Mouse (Mus musculus) CH12.LX (cell line): ENCODE measurements around the gene Adora2a. TPM values are rescaled to one million over a fixed set of nuclear protein-coding genes. Genes with fewer than 3 reads are reported as not detected.
"Not testable (repeated sequence)": the region's sequence is repeated elsewhere in the genome, so short reads cannot be mapped to it uniquely, and the experiment has no call there.

Source experiments
- DNase-seq: peaks from one replicate; pipeline ENCODE4 v3.0.0-alpha.2; 2013; ENCODE audit errors: extremely low read depth
- H3K27ac ChIP-seq: 2 replicates; pipeline ENCODE4 v1.5.1; 2012; ENCODE audit warnings: low read depth, mild to moderate bottlenecking, control low read depth, moderate library complexity; ENCODE audit not compliant: insufficient read depth
- H3K27me3 ChIP-seq: replicated peaks from 2 replicates; pipeline ENCODE3; 2012; ENCODE audit warnings: inconsistent platforms
- H3K36me3 ChIP-seq, 2 experiments: replicated peaks in 1 of 2; 2 replicates each; pipeline versions ENCODE3 to v1.6.1; 2012; ENCODE audit warnings: inconsistent platforms in 1 of 2, low read length in 1 of 2, mild to moderate bottlenecking in 1 of 2, mixed read lengths in 1 of 2, moderate library complexity in 1 of 2; ENCODE audit not compliant: control insufficient read depth in 1 of 2, insufficient read depth in 1 of 2
- H3K4me1 ChIP-seq, 2 experiments: 2 replicates each; pipeline ENCODE4 v1.6.1; 2012; ENCODE audit warnings: inconsistent platforms in 1 of 2, moderate library complexity in 1 of 2; ENCODE audit not compliant: insufficient read depth in 2 of 2, control insufficient read depth in 1 of 2
- H3K4me2 ChIP-seq: 2 replicates; pipeline ENCODE4 v1.6.1; 2012; ENCODE audit warnings: low read depth, mild to moderate bottlenecking, control low read depth; ENCODE audit not compliant: poor library complexity, insufficient read depth, severe bottlenecking
- H3K4me3 ChIP-seq, 3 experiments: fragments of 150-350 bp in 1 of 3; sonication (generic) in 1 of 3; replicated peaks in 1 of 3; 2 replicates each; pipeline versions ENCODE3 to v1.5.1; 2011 to 2012; ENCODE audit warnings: low read depth in 2 of 3, low read length in 2 of 3, mild to moderate bottlenecking in 2 of 3, moderate library complexity in 2 of 3, control low read depth in 1 of 3, improper control_type of control experiment in 1 of 3, inconsistent platforms in 1 of 3, mixed read lengths in 1 of 3; ENCODE audit not compliant: poor library complexity in 1 of 3
- H3K79me2 ChIP-seq: replicated peaks from 2 replicates; pipeline ENCODE4 v1.6.1; 2012; ENCODE audit warnings: mild to moderate bottlenecking, moderate library complexity; ENCODE audit not compliant: control insufficient read depth, poor library complexity, insufficient read depth, severe bottlenecking; ENCODE audit errors: extremely low read depth
- H3K9ac ChIP-seq: 2 replicates; pipeline ENCODE4 v1.6.1; 2012; ENCODE audit warnings: low read depth, mild to moderate bottlenecking, control low read depth, moderate library complexity; ENCODE audit not compliant: insufficient read depth
- H3K9me3 ChIP-seq: replicated peaks from 2 replicates; pipeline ENCODE3; 2012; ENCODE audit warnings: low read length, inconsistent platforms, mixed read lengths
- BHLHE40 ChIP-seq: IDR thresholded peaks from 2 replicates; pipeline ENCODE4 v1.6.1; 2011; ENCODE audit warnings: mild to moderate bottlenecking, low read depth, low read length, improper control_type of control experiment
- CHD2 ChIP-seq: IDR thresholded peaks from 2 replicates; pipeline ENCODE4 v1.6.1; 2011; ENCODE audit warnings: low read length, improper control_type of control experiment
- ELF1 ChIP-seq: IDR thresholded peaks from 2 replicates; pipeline ENCODE4 v1.6.1; 2014; ENCODE audit warnings: low read depth, mild to moderate bottlenecking, inconsistent platforms, low read length, improper control_type of control experiment
- ETS1 ChIP-seq: conservative IDR thresholded peaks from 2 replicates; pipeline ENCODE4 v1.6.1; 2012; ENCODE audit warnings: low read depth, mild to moderate bottlenecking, inconsistent platforms, low read length, improper control_type of control experiment, moderate library complexity
- HCFC1 ChIP-seq: IDR thresholded peaks from 2 replicates; pipeline ENCODE4 v1.6.1; 2012; ENCODE audit warnings: low read depth, mild to moderate bottlenecking, inconsistent platforms, low read length, improper control_type of control experiment
- IRF4 ChIP-seq: IDR thresholded peaks from 2 replicates; pipeline ENCODE4 v1.6.1; 2014; ENCODE audit warnings: low read depth, mild to moderate bottlenecking, inconsistent platforms, low read length, improper control_type of control experiment
- JUND ChIP-seq: conservative IDR thresholded peaks from 2 replicates; pipeline ENCODE4 v1.6.1; 2011; ENCODE audit warnings: low read depth, low read length, improper control_type of control experiment
- KAT2A ChIP-seq: IDR thresholded peaks from 2 replicates; pipeline ENCODE4 v1.6.1; 2012; ENCODE audit warnings: low read length, improper control_type of control experiment, inconsistent platforms; ENCODE audit not compliant: insufficient replicate concordance
- MAFK ChIP-seq: IDR thresholded peaks from 2 replicates; pipeline ENCODE4 v1.6.1; 2011; ENCODE audit warnings: low read length, improper control_type of control experiment; ENCODE audit not compliant: insufficient replicate concordance
- MAZ ChIP-seq: IDR thresholded peaks from 2 replicates; pipeline ENCODE4 v1.6.1; 2012; ENCODE audit warnings: low read depth, mild to moderate bottlenecking, inconsistent platforms, low read length, improper control_type of control experiment, moderate library complexity
- MYC ChIP-seq: IDR thresholded peaks from 2 replicates; pipeline ENCODE4 v1.6.1; 2011; ENCODE audit warnings: low read depth, mild to moderate bottlenecking, improper control_type of control experiment, low read length
- NELFE ChIP-seq: IDR thresholded peaks from 2 replicates; pipeline ENCODE4 v1.6.1; 2011; ENCODE audit warnings: low read depth, low read length, improper control_type of control experiment
- NRF1 ChIP-seq: IDR thresholded peaks from 2 replicates; pipeline ENCODE4 v1.6.1; 2014; ENCODE audit warnings: low read depth, mild to moderate bottlenecking, inconsistent platforms, low read length, improper control_type of control experiment, moderate library complexity
- POLR2A ChIP-seq: IDR thresholded peaks from 2 replicates; pipeline ENCODE4 v1.6.1; 2011; ENCODE audit warnings: low read depth, mild to moderate bottlenecking, improper control_type of control experiment, low read length
- RAD21 ChIP-seq: IDR thresholded peaks from 2 replicates; pipeline ENCODE4 v1.6.1; 2011; ENCODE audit warnings: low read depth, mild to moderate bottlenecking, low read length, improper control_type of control experiment, moderate library complexity
- SIN3A ChIP-seq: IDR thresholded peaks from 2 replicates; pipeline ENCODE4 v1.6.1; 2012; ENCODE audit warnings: low read length, improper control_type of control experiment, inconsistent platforms
- SMC3 ChIP-seq: IDR thresholded peaks from 2 replicates; pipeline ENCODE4 v1.6.1; 2011; ENCODE audit warnings: low read depth, low read length, improper control_type of control experiment
- TBP ChIP-seq: conservative IDR thresholded peaks from 2 replicates; pipeline ENCODE4 v1.6.1; 2011; ENCODE audit warnings: low read depth, low read length, improper control_type of control experiment
- USF1 ChIP-seq: IDR thresholded peaks from 2 replicates; pipeline ENCODE4 v1.6.1; 2014; ENCODE audit warnings: low read depth, mild to moderate bottlenecking, inconsistent platforms, low read length, improper control_type of control experiment
- ZKSCAN1 ChIP-seq: IDR thresholded peaks from 2 replicates; pipeline ENCODE4 v1.6.1; 2012; ENCODE audit warnings: low read depth, inconsistent platforms, low read length, improper control_type of control experiment, borderline replicate concordance
- dilution Hi-C: fragments of 300-500 bp; cut with MboI; formaldehyde crosslinking; loops from 2 replicates; pipeline ENCODE4 v1.14.3; 2020; ENCODE audit warnings: low sequenced_read_pairs; ENCODE audit not compliant: extremely low pct_unique_long_range_greater_than_20kb, extremely low pct_ligation_motif_present
- in situ Hi-C: fragments of 300-500 bp; cut with MboI; formaldehyde crosslinking; loops from 3 replicates; pipeline ENCODE4 v1.14.3; 2019; ENCODE audit warnings: low sequenced_read_pairs, low pct_ligation_motif_present, low pct_unique_long_range_greater_than_20kb, mixed read lengths
- polyA plus RNA-seq: library from polyadenylated mRNA; unstranded; fragments of >175 nt; gene quantifications from 2 replicates; pipeline ENCODE4 v1.2.1, GENCODE M21; 2012; ENCODE audit warnings: low read depth; ENCODE audit not compliant: insufficient read length
- total RNA-seq, 2 experiments: library from RNA; depleted of rRNA; stranded (reverse); fragments of 300-350 nt in 1 of 2; fragments of >200 nt in 1 of 2; gene quantifications; 2 replicates each; pipeline ENCODE4 v1.2.3; 2012 to 2014

The Adora2a gene
- total and polyA plus RNA-seq, 3 experiments = 3.2 to 14.4 (median 7.6) TPM

DNA sequence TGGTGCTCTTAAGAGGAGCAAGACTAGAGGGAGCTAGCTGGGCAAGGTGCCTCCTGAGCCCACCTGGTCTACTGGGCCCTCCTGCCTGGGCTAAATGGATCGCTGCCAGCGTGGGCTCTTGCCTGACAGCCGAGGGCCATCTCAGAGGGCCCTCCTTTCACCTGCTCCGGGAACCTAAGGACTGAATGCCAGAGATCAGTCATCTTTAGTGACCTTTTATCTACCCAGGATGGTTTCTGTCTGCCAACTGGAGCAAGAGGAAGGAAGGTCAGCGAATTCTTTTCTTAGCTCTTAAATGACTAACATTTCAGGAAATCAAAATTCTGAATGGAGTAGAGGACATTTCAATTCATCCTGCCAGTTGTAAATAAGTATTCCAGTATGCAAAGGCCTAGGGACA, 33.9 kb downstream of the Adora2a start:
- TF ChIP-seq JUND = no peak
- TF ChIP-seq NRF1 = no peak
- TF ChIP-seq USF1 = no peak
- no peak for TF ChIP-seq ETS1
- no peak for TF ChIP-seq RAD21
- no peak for TF ChIP-seq MAFK
- no peak for TF ChIP-seq ELF1
- TF ChIP-seq CHD2 = no peak
- TF ChIP-seq KAT2A = no peak
- TF ChIP-seq HCFC1 = no peak
- TF ChIP-seq POLR2A = no peak
- no peak for TF ChIP-seq TBP
- TF ChIP-seq BHLHE40 = no peak
- TF ChIP-seq ZKSCAN1 = no peak
- no peak for TF ChIP-seq MAZ
- no peak for TF ChIP-seq NELFE
- dilution Hi-C loops = no loop called here
- no peak overlapping the region for H3K4me2 ChIP-seq

DNA sequence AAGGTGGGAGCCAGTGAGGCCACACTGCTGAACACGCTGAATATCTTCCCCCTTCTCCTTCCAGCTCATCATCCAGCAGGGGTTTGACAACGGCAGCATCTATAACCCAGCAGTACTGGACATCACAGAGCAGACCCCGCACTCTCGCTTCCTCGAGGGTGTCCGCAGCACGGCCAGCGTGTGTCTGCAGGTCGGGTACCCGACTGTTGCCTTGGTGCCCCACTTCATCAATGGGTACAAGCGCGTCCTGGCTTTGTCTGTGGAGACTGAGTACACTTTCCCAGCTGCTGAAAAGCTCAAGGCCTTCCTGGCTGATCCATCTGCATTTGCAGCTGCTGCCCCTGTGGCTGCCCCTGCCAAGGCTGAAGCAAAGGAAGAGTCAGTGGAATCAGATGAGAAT, 35.9 kb downstream of the Adora2a start:
- Histone ChIP-seq H3K36me3 (no peaks in the 10 kb centered on the region), H3K4me3 (no peak overlapping the region), H3K9ac (no peak overlapping the region), H3K27me3 (no peaks in the 10 kb centered on the region), H3K4me1 (peaks cover 7 to 15% of the 10 kb centered on the region in 2 experiments; a peak in 3 of 4 replicates), H3K9me3 (no peaks in the 10 kb centered on the region)
- TF ChIP-seq SIN3A = no peak
- no peak for TF ChIP-seq MYC
- no peak for TF ChIP-seq SMC3
- no peak for TF ChIP-seq IRF4
- TF ChIP-seq CHD2 = no peak
- TF ChIP-seq, all 38 proteins: peak for 0
- DNase-seq = no peak
- no peaks in the 10 kb centered on the region for H3K79me2 ChIP-seq
- in situ Hi-C loops = no loop called here
- H3K27ac ChIP-seq = no peak overlapping the region
- dilution Hi-C loops = no loop called here
- no peak overlapping the region for H3K4me2 ChIP-seq

More for the DNA sequence above, 33.9 kb downstream of the Adora2a start:
- peaks cover 6 to 13% of the 10 kb centered on the region in 2 experiments; a peak in 3 of 4 replicates for H3K4me1 ChIP-seq
- H3K36me3 ChIP-seq = no peaks in the 10 kb centered on the region
- in situ Hi-C loops = no loop called here
- H3K27me3 ChIP-seq = no peaks in the 10 kb centered on the region
- DNase-seq = no peak
- H3K4me3 ChIP-seq = no peak overlapping the region
- H3K9ac ChIP-seq = no peak overlapping the region
- H3K27ac ChIP-seq = no peak overlapping the region
- H3K79me2 ChIP-seq = no peaks in the 10 kb centered on the region
- peaks cover 8% of the 10 kb centered on the region for H3K9me3 ChIP-seq

- H3K9me3 ChIP-seq, H3K36me3 ChIP-seq, DNase-seq, H3K4me2 ChIP-seq, H3K27me3 ChIP-seq, H3K27ac ChIP-seq, H3K79me2 ChIP-seq, in situ Hi-C loops, dilution Hi-C loops, H3K4me3 ChIP-seq, H3K9ac ChIP-seq: not testable (repeated sequence)
- H3K4me1 ChIP-seq = peaks cover 7 to 15% of the 10 kb centered on the region in 2 experiments; a peak in 3 of 4 replicates
Observed at GRCm38 (mm10) chr10:75353838-75354241, 37.2 kb downstream of the Adora2a start.
